Mouse (Mus musculus) heart, adult 2 months (tissue): ENCODE results near the gene Spint5. TPM values are rescaled to one million over a fixed set of nuclear protein-coding genes. Genes with fewer than 3 reads are reported as not detected.
"Not testable (repeated sequence)": the region's sequence is repeated elsewhere in the genome, so short reads cannot be mapped to it uniquely, and the experiment has no call there.

Source experiments
- DNase-seq, 2 experiments: peaks; one replicate each; pipeline ENCODE4 v3.0.0; 2021
- H3K27ac ChIP-seq: fragments of 200-600 bp; 2 replicates; pipeline ENCODE4 v1.8.1; 2022
- H3K27me3 ChIP-seq: fragments of 200-500 bp; 2 replicates; pipeline ENCODE4 v1.6.1; 2012; ENCODE audit warnings: mild to moderate bottlenecking, low read length, inconsistent platforms, mixed read lengths; ENCODE audit not compliant: control insufficient read depth, insufficient read depth
- H3K36me3 ChIP-seq: fragments of 200-500 bp; 2 replicates; pipeline ENCODE4 v1.6.1; 2012; ENCODE audit warnings: low read length, inconsistent platforms; ENCODE audit not compliant: control insufficient read depth, insufficient read depth
- H3K4me1 ChIP-seq: fragments of 200-500 bp; 2 replicates; pipeline ENCODE4 v1.6.1; 2011; ENCODE audit warnings: low read length; ENCODE audit not compliant: control insufficient read depth, insufficient read depth
- H3K4me3 ChIP-seq: fragments of 200-600 bp; 2 replicates; pipeline ENCODE4 v1.8.1; 2022
- H3K79me2 ChIP-seq: fragments of 200-500 bp; replicated peaks from 2 replicates; pipeline ENCODE4 v1.6.1; 2012; ENCODE audit warnings: mild to moderate bottlenecking, inconsistent platforms, low read length, moderate library complexity, mixed read lengths; ENCODE audit not compliant: control insufficient read depth, insufficient read depth
- H3K9ac ChIP-seq: fragments of 200-500 bp; 2 replicates; pipeline ENCODE4 v1.6.1; 2012; ENCODE audit warnings: low read depth, mild to moderate bottlenecking, control low read depth, inconsistent platforms, low read length, mixed read lengths
- CTCF ChIP-seq: fragments of 200-600 bp; IDR thresholded peaks from 2 replicates; pipeline ENCODE4 v1.8.1; 2022; ENCODE audit warnings: antibody characterized with exemption, mild to moderate bottlenecking, moderate library complexity
- EP300 ChIP-seq: fragments of 200-500 bp; IDR thresholded peaks from 2 replicates; pipeline ENCODE4 v1.6.1; 2011; ENCODE audit warnings: low read depth, low read length, control low read depth; ENCODE audit not compliant: insufficient read depth
- POLR2A ChIP-seq: fragments of 200-500 bp; IDR thresholded peaks from 2 replicates; pipeline ENCODE4 v1.6.1; 2011; ENCODE audit warnings: mild to moderate bottlenecking, low read depth, low read length, control low read depth; ENCODE audit not compliant: insufficient read depth
- WGBS: fragments of 180-500 bp; shearing (Covaris S2); methylation state at CpG from one replicate; pipeline ENCODE4 v1.1.7; 2018; 5-methylcytosine and 5-hydroxymethylcytosine counted together
- intact Hi-C: fragments of 180-260 bp; cut with DNase I; formaldehyde crosslinking; loops from one replicate; pipeline ENCODE4 v1.15.1; 2025
- polyA plus RNA-seq: library from polyadenylated mRNA; depleted of rRNA; stranded (reverse); fragments of >200 nt; gene quantifications from 2 replicates; pipeline ENCODE4 v1.2.3, GENCODE M21; 2012
- total RNA-seq, 2 experiments: library from RNA; stranded (reverse); gene quantifications; 2 replicates each; pipeline ENCODE4 v1.2.3; 2021

Spint5 gene
- total and polyA plus RNA-seq, 3 experiments = not detected

DNA sequence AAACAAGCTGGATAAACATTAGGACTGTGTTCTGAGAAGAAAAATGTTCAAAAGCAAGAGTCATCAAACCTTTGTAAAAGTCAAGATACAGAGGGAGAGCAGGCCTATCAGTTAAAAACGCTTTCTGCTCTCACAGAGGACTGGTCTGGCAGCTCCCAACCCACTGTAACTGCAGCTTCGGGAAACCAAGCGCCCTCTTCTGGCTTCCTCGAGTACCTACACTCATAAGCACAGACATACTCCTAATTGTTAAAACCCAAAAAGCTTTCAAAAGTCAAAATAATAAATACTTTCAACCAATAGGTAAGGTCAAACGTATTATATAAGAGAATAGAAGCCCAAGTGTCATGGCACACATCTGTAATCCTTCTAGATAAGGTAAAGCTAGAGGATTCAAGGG is 10.9 kb upstream of the Spint5 start:
- no peak overlapping the region for H3K27ac ChIP-seq
- intact Hi-C loops = no loop called here
- no peaks in the 10 kb centered on the region for H3K4me1 ChIP-seq
- H3K79me2 ChIP-seq = no peaks in the 10 kb centered on the region
- DNase-seq = no peak
- H3K4me3 ChIP-seq = no peak overlapping the region
- no peak for TF ChIP-seq POLR2A
- H3K9ac ChIP-seq = no peak overlapping the region
- WGBS = 73% methylated on average over 5 of the region's 5 CpGs
- H3K27me3 ChIP-seq = no peaks in the 10 kb centered on the region
- no peaks in the 10 kb centered on the region for H3K36me3 ChIP-seq

DNA sequence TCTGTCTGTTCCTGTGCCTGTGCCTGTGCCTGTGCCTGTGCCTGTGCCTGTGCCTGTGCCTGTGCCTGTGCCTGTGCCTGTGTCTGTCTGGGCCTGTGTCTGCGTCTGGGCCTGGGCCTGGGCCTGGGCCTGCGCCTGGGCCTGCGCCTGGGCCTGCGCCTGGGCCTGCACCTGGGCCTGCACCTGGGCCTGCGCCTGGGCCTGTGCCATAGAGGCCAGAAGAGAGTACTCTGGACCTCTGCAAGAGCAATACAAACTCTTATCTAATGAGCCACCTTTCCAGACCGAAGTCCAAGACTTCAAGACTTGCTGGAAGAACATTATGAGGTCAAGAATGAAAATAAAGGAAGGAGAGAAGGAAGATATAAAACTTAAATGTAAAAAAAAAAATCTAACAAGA is 9.8 kb upstream of the Spint5 start:
- WGBS = 91% methylated on average over 6 of the region's 6 CpGs
- no peaks in the 10 kb centered on the region for H3K27me3 ChIP-seq
- DNase-seq = no peak

DNA sequence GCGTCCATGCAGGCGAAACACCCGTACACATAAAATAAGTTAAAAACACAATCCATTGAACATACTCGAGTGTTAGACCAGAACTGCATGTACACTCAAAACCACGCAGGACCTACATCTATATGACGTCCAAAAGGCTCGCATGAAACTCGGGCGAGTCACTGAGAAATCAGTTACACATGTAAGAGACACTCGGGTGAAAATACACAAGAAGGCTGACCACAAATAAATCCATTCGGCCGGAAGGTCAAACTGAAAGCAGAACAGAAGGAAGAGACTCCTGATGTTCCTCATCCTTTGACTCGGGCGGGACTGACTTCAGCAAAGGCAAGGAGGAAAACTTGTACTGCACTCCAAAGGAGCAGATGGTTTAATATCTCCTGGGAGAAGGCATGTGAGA is 9.1 kb upstream of the Spint5 start:
- Histone ChIP-seq H3K4me3 (no peak overlapping the region), H3K4me1 (no peaks in the 10 kb centered on the region), H3K36me3 (no peaks in the 10 kb centered on the region), H3K79me2 (no peaks in the 10 kb centered on the region), H3K27ac (no peak overlapping the region), H3K27me3 (no peaks in the 10 kb centered on the region), H3K9ac (no peak overlapping the region)
- TF ChIP-seq POLR2A (no peak), EP300 (no peak), CTCF (no peak)
- 85% methylated on average over 14 of the region's 14 CpGs for WGBS
- DNase-seq = no peak
- intact Hi-C loops = no loop called here

More for the DNA sequence above, 9.8 kb upstream of the Spint5 start:
- H3K4me3 ChIP-seq = no peak overlapping the region
- TF ChIP-seq POLR2A = no peak
- no peak for TF ChIP-seq CTCF
- no peak for TF ChIP-seq EP300
- H3K79me2 ChIP-seq = no peaks in the 10 kb centered on the region
- H3K9ac ChIP-seq = no peak overlapping the region
- intact Hi-C loops = no loop called here
- no peak overlapping the region for H3K27ac ChIP-seq
- H3K36me3 ChIP-seq = no peaks in the 10 kb centered on the region
- H3K4me1 ChIP-seq = no peaks in the 10 kb centered on the region

DNA sequence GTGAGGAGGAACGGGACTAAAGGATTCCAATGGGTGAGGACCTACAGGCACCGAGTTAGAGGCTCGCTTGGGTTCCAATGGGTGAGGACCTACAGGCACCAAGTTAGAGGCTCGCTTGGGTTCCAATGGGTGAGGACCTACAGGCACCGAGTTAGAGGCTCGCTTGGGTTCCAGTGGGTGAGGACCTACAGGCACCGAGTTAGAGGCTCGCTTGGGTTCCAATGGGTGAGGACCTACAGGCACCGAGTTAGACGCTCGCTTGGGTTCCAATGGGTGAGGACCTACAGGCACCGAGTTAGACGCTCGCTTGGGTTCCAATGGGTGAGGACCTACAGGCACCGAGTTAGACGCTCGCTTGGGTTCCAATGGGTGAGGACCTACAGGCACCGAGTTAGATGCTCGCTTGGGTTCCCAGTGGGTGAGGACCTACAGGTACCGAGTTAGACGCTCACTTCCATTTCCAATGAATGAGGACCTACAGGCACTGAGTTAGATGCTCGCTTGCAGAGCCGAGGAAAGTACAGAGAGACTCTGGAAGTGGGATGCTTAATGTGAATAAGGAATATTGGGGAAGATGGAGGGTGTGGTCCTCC is 1.2 kb downstream of the Spint5 start:
- H3K27ac ChIP-seq, H3K9ac ChIP-seq, H3K4me1 ChIP-seq, H3K4me3 ChIP-seq, H3K36me3 ChIP-seq, DNase-seq, H3K79me2 ChIP-seq, H3K27me3 ChIP-seq, intact Hi-C loops: not testable (repeated sequence)
- 89% methylated on average over 23 of the region's 23 CpGs for WGBS

DNA sequence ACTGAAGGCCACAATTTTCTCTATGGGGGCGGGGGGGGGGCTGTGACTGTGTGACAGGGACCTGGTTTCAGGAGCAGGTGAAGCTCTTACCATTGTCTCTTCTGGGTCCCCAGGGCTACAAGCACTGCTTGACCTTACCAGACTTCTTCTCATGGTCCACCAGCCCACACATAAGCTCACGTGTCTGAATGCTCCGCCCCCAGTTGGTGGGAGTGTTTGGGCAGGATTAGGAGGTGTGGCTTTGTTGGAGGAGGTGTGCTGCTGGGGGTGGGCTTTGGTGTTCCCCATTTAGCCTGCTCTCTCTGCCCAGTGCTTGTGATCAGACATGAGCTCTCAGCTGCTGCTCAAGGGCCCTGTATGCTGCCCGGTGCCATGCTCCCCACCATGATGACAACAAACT is 8.2 kb downstream of the Spint5 start:
- no peak for DNase-seq
- TF ChIP-seq POLR2A (no peak), EP300 (no peak), CTCF (no peak)
- Histone ChIP-seq H3K4me3 (no peak overlapping the region), H3K9ac (no peak overlapping the region), H3K4me1 (no peaks in the 10 kb centered on the region), H3K27ac (no peak overlapping the region), H3K27me3 (no peaks in the 10 kb centered on the region), H3K79me2 (no peaks in the 10 kb centered on the region), H3K36me3 (no peaks in the 10 kb centered on the region)
- intact Hi-C loops = no loop called here
- WGBS = 54% methylated on average over 4 of the region's 4 CpGs

DNA sequence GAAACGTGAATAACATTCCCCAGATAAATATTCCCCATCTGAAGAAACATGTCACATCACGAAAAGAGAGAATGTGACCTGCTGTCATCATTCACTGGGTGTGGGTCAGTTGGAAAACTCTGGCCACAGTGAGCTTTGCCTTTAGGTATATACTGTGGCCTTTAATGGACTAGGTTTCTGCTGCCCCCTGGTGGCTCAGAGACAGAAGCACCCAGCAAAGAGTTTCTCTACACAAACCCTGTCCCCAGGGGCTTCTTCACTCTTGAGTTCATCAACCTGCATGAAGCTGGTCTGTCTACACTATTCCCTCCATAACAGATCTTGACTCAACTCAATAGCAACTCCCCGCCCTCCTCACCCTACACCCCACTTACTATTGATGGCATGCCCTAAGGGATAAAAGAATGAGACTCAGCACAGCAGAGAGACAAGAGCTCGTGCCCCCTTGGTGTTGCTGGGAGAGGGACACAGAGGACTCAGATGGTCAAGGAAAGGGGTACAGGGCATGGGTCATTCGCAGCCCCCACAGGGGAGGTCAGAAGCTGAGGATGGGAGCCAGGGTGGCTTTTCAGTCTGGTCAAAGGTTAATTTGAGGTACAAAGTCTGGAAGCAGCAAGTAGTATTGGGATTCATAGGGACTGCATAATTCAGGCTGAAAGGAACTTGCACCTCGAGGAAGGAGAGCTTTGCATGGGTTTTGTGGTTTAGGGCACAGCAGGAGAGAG is 11.0 kb downstream of the Spint5 start:
- Histone ChIP-seq H3K4me3 (no peak overlapping the region), H3K79me2 (no peaks in the 10 kb centered on the region), H3K4me1 (no peaks in the 10 kb centered on the region), H3K27ac (no peak overlapping the region), H3K9ac (no peak overlapping the region), H3K27me3 (no peaks in the 10 kb centered on the region), H3K36me3 (no peaks in the 10 kb centered on the region)
- intact Hi-C loops = loop anchor here (1.0 to 5.0 kb wide), 3 partner anchors 47 to 309 kb away; no protein-coding TSS in a partner anchor
- 16% methylated on average over 6 of the region's 6 CpGs for WGBS
- TF ChIP-seq POLR2A (no peak), CTCF (peak; percentile 96), EP300 (no peak)
- DNase-seq = peak; percentile 51 to 66
